Mouse (Mus musculus) neural tube, embryonic 15.5 days (tissue): ENCODE data around the gene Trmt2a. TPM values are rescaled to one million over a fixed set of nuclear protein-coding genes. Genes with fewer than 3 reads are reported as not detected.

ENCODE experiments used
- microRNA counts: library from miRNA; unstranded; fragments of <30 nt; microRNA quantifications from one replicate; lab custom pipeline; 2016
- microRNA-seq: library from miRNA; unstranded; fragments of <30 nt; microRNA quantifications from one replicate; pipeline ENCODE4, GENCODE M21; 2017
- polyA plus RNA-seq: library from polyadenylated mRNA; unstranded; fragments of >200 nt; fragmentation: Nextera tagmentation; extraction: Ambion mirVana; gene quantifications from 2 replicates; pipeline ENCODE4 v1.2.1, GENCODE M21; 2015

Trmt2a gene
- polyA plus RNA-seq, 1 experiment from 2014 or later, result 97.1 TPM

MicroRNAs encoded within 50 kb of the gene (microRNA counts, 519-probe panel; counts per million panel counts)
- 1,767 counts per million, percentile 29 among the panel's probes with 10 or more counts for microRNA mmu-miR-1306 (lab: Ali Mortazavi, UCI)

Small RNA genes within 50 kb of the gene (microRNA-seq; reads per million reads assigned to microRNA genes)
- not detected for gene Gm24572
- gene Mir1306, result 103 reads per million, percentile 53 among the genes with 10 or more reads in this experiment

Other genes with a start within 250 kb of the Trmt2a start
- 148 and 162 TPM in 2 replicates for gene Dgcr6, start 195.8 kb upstream of the Trmt2a start, polyA plus RNA-seq
- gene Prodh, start 158.5 kb upstream of the Trmt2a start, polyA plus RNA-seq, result 4.0 and 6.4 TPM in 2 replicates
- gene Rtn4r, start 121.0 kb upstream of the Trmt2a start, polyA plus RNA-seq, result 26.5 and 28.7 TPM in 2 replicates
- gene Ccdc188, start 30.8 kb upstream of the Trmt2a start, polyA plus RNA-seq, result not detected in 2 replicates
- 16.9 and 19.2 TPM in 2 replicates for gene Zdhhc8, start 13.5 kb upstream of the Trmt2a start, polyA plus RNA-seq
- gene Ranbp1, start 53 bp downstream of the Trmt2a start, polyA plus RNA-seq, result 364 and 412 TPM in 2 replicates
- 1.4 and 5.4 TPM in 2 replicates for gene Gm49776, start 9.6 kb downstream of the Trmt2a start, polyA plus RNA-seq
- 28.0 and 30.0 TPM in 2 replicates for gene Dgcr8, start 40.6 kb downstream of the Trmt2a start, polyA plus RNA-seq
- 98.7 and 115 TPM in 2 replicates for gene Tango2, start 99.4 kb downstream of the Trmt2a start, polyA plus RNA-seq
- 71.2 and 72.5 TPM in 2 replicates for gene Arvcf, start 99.5 kb downstream of the Trmt2a start, polyA plus RNA-seq
- gene Txnrd2, start 177.7 kb downstream of the Trmt2a start, polyA plus RNA-seq, result 28.3 and 30.9 TPM in 2 replicates
- 117 and 128 TPM in 2 replicates for gene Comt, start 178.2 kb downstream of the Trmt2a start, polyA plus RNA-seq